Mouse (Mus musculus) CH12.LX (cell line): ENCODE measurements around the gene Rapgef4. TPM values are rescaled to one million over a fixed set of nuclear protein-coding genes. Genes with fewer than 3 reads are reported as not detected.

Experiments used
- DNase-seq: peaks from one replicate; pipeline ENCODE4 v3.0.0-alpha.2; 2013; ENCODE audit errors: extremely low read depth
- H3K27ac ChIP-seq: 2 replicates; pipeline ENCODE4 v1.5.1; 2012; ENCODE audit warnings: low read depth, mild to moderate bottlenecking, control low read depth, moderate library complexity; ENCODE audit not compliant: insufficient read depth
- H3K27me3 ChIP-seq: replicated peaks from 2 replicates; pipeline ENCODE3; 2012; ENCODE audit warnings: inconsistent platforms
- H3K36me3 ChIP-seq, 2 experiments: replicated peaks in 1 of 2; 2 replicates each; pipeline versions ENCODE3 to v1.6.1; 2012; ENCODE audit warnings: inconsistent platforms in 1 of 2, low read length in 1 of 2, mild to moderate bottlenecking in 1 of 2, mixed read lengths in 1 of 2, moderate library complexity in 1 of 2; ENCODE audit not compliant: control insufficient read depth in 1 of 2, insufficient read depth in 1 of 2
- H3K4me1 ChIP-seq, 2 experiments: 2 replicates each; pipeline ENCODE4 v1.6.1; 2012; ENCODE audit warnings: inconsistent platforms in 1 of 2, moderate library complexity in 1 of 2; ENCODE audit not compliant: insufficient read depth in 2 of 2, control insufficient read depth in 1 of 2
- H3K4me2 ChIP-seq: 2 replicates; pipeline ENCODE4 v1.6.1; 2012; ENCODE audit warnings: low read depth, mild to moderate bottlenecking, control low read depth; ENCODE audit not compliant: poor library complexity, insufficient read depth, severe bottlenecking
- H3K4me3 ChIP-seq, 3 experiments: fragments of 150-350 bp in 1 of 3; sonication (generic) in 1 of 3; replicated peaks in 1 of 3; 2 replicates each; pipeline versions ENCODE3 to v1.5.1; 2011 to 2012; ENCODE audit warnings: low read depth in 2 of 3, low read length in 2 of 3, mild to moderate bottlenecking in 2 of 3, moderate library complexity in 2 of 3, control low read depth in 1 of 3, improper control_type of control experiment in 1 of 3, inconsistent platforms in 1 of 3, mixed read lengths in 1 of 3; ENCODE audit not compliant: poor library complexity in 1 of 3
- H3K79me2 ChIP-seq: replicated peaks from 2 replicates; pipeline ENCODE4 v1.6.1; 2012; ENCODE audit warnings: mild to moderate bottlenecking, moderate library complexity; ENCODE audit not compliant: control insufficient read depth, poor library complexity, insufficient read depth, severe bottlenecking; ENCODE audit errors: extremely low read depth
- H3K9ac ChIP-seq: 2 replicates; pipeline ENCODE4 v1.6.1; 2012; ENCODE audit warnings: low read depth, mild to moderate bottlenecking, control low read depth, moderate library complexity; ENCODE audit not compliant: insufficient read depth
- H3K9me3 ChIP-seq: replicated peaks from 2 replicates; pipeline ENCODE3; 2012; ENCODE audit warnings: low read length, inconsistent platforms, mixed read lengths
- BHLHE40 ChIP-seq: IDR thresholded peaks from 2 replicates; pipeline ENCODE4 v1.6.1; 2011; ENCODE audit warnings: mild to moderate bottlenecking, low read depth, low read length, improper control_type of control experiment
- CHD1 ChIP-seq: IDR thresholded peaks from 2 replicates; pipeline ENCODE4 v1.6.1; 2012; ENCODE audit warnings: low read depth, low read length, improper control_type of control experiment, inconsistent platforms
- CHD2 ChIP-seq: IDR thresholded peaks from 2 replicates; pipeline ENCODE4 v1.6.1; 2011; ENCODE audit warnings: low read length, improper control_type of control experiment
- CTCF ChIP-seq, 2 experiments: IDR thresholded peaks in 1 of 2; conservative IDR thresholded peaks in 1 of 2; 2 replicates each; pipeline ENCODE4 v1.5.1; 2011 to 2012; ENCODE audit warnings: low read depth in 2 of 2, low read length in 2 of 2, improper control_type of control experiment in 1 of 2, inconsistent platforms in 1 of 2, mild to moderate bottlenecking in 1 of 2, moderate library complexity in 1 of 2
- ELF1 ChIP-seq: IDR thresholded peaks from 2 replicates; pipeline ENCODE4 v1.6.1; 2014; ENCODE audit warnings: low read depth, mild to moderate bottlenecking, inconsistent platforms, low read length, improper control_type of control experiment
- GABPA ChIP-seq: IDR thresholded peaks from 2 replicates; pipeline ENCODE4 v1.6.1; 2012; ENCODE audit warnings: low read depth, low read length, improper control_type of control experiment, inconsistent platforms; ENCODE audit not compliant: insufficient replicate concordance
- IRF4 ChIP-seq: IDR thresholded peaks from 2 replicates; pipeline ENCODE4 v1.6.1; 2014; ENCODE audit warnings: low read depth, mild to moderate bottlenecking, inconsistent platforms, low read length, improper control_type of control experiment
- KAT2A ChIP-seq: IDR thresholded peaks from 2 replicates; pipeline ENCODE4 v1.6.1; 2012; ENCODE audit warnings: low read length, improper control_type of control experiment, inconsistent platforms; ENCODE audit not compliant: insufficient replicate concordance
- MAFK ChIP-seq: IDR thresholded peaks from 2 replicates; pipeline ENCODE4 v1.6.1; 2011; ENCODE audit warnings: low read length, improper control_type of control experiment; ENCODE audit not compliant: insufficient replicate concordance
- MAZ ChIP-seq: IDR thresholded peaks from 2 replicates; pipeline ENCODE4 v1.6.1; 2012; ENCODE audit warnings: low read depth, mild to moderate bottlenecking, inconsistent platforms, low read length, improper control_type of control experiment, moderate library complexity
- MEF2A ChIP-seq: IDR thresholded peaks from 2 replicates; pipeline ENCODE4 v1.6.1; 2014; ENCODE audit warnings: low read depth, mild to moderate bottlenecking, inconsistent platforms, low read length, improper control_type of control experiment, borderline replicate concordance
- NRF1 ChIP-seq: IDR thresholded peaks from 2 replicates; pipeline ENCODE4 v1.6.1; 2014; ENCODE audit warnings: low read depth, mild to moderate bottlenecking, inconsistent platforms, low read length, improper control_type of control experiment, moderate library complexity
- POLR2A ChIP-seq: IDR thresholded peaks from 2 replicates; pipeline ENCODE4 v1.6.1; 2011; ENCODE audit warnings: low read depth, mild to moderate bottlenecking, improper control_type of control experiment, low read length
- POLR2AphosphoS2 ChIP-seq: IDR thresholded peaks from 2 replicates; pipeline ENCODE4 v1.6.1; 2011; ENCODE audit warnings: low read depth, low read length, improper control_type of control experiment
- RAD21 ChIP-seq: IDR thresholded peaks from 2 replicates; pipeline ENCODE4 v1.6.1; 2011; ENCODE audit warnings: low read depth, mild to moderate bottlenecking, low read length, improper control_type of control experiment, moderate library complexity
- RCOR1 ChIP-seq: conservative IDR thresholded peaks from 2 replicates; pipeline ENCODE4 v1.6.1; 2012; ENCODE audit warnings: low read depth, mild to moderate bottlenecking, inconsistent platforms, low read length, improper control_type of control experiment
- TBP ChIP-seq: conservative IDR thresholded peaks from 2 replicates; pipeline ENCODE4 v1.6.1; 2011; ENCODE audit warnings: low read depth, low read length, improper control_type of control experiment
- TCF12 ChIP-seq: IDR thresholded peaks from 2 replicates; pipeline ENCODE4 v1.6.1; 2014; ENCODE audit warnings: low read depth, mild to moderate bottlenecking, inconsistent platforms, low read length, improper control_type of control experiment
- USF1 ChIP-seq: IDR thresholded peaks from 2 replicates; pipeline ENCODE4 v1.6.1; 2014; ENCODE audit warnings: low read depth, mild to moderate bottlenecking, inconsistent platforms, low read length, improper control_type of control experiment
- ZKSCAN1 ChIP-seq: IDR thresholded peaks from 2 replicates; pipeline ENCODE4 v1.6.1; 2012; ENCODE audit warnings: low read depth, inconsistent platforms, low read length, improper control_type of control experiment, borderline replicate concordance
- dilution Hi-C: fragments of 300-500 bp; cut with MboI; formaldehyde crosslinking; loops from 2 replicates; pipeline ENCODE4 v1.14.3; 2020; ENCODE audit warnings: low sequenced_read_pairs; ENCODE audit not compliant: extremely low pct_unique_long_range_greater_than_20kb, extremely low pct_ligation_motif_present
- in situ Hi-C: fragments of 300-500 bp; cut with MboI; formaldehyde crosslinking; loops from 3 replicates; pipeline ENCODE4 v1.14.3; 2019; ENCODE audit warnings: low sequenced_read_pairs, low pct_ligation_motif_present, low pct_unique_long_range_greater_than_20kb, mixed read lengths
- polyA plus RNA-seq: library from polyadenylated mRNA; unstranded; fragments of >175 nt; gene quantifications from 2 replicates; pipeline ENCODE4 v1.2.1, GENCODE M21; 2012; ENCODE audit warnings: low read depth; ENCODE audit not compliant: insufficient read length
- total RNA-seq, 2 experiments: library from RNA; depleted of rRNA; stranded (reverse); fragments of 300-350 nt in 1 of 2; fragments of >200 nt in 1 of 2; gene quantifications; 2 replicates each; pipeline ENCODE4 v1.2.3; 2012 to 2014

Gene Rapgef4
- total and polyA plus RNA-seq, 3 experiments, result 0.12 to 0.13 TPM; not detected in 1

- dilution Hi-C loops, result no loop called here
- in situ Hi-C loops, result no loop called here
These were observed 272.8 kb downstream of the Rapgef4 start for GRCm38 (mm10) chr2:72253882-72254281.

GRCm38 (mm10) chr2:72254813-72255582 lies 274.0 kb downstream of the Rapgef4 start:
- in situ Hi-C loops (no loop called here), dilution Hi-C loops (no loop called here)
- TF ChIP-seq NRF1, result no peak
- no peak for TF ChIP-seq MAFK
- no peak for TF ChIP-seq MEF2A
- no peak for TF ChIP-seq CHD2
- no peak overlapping the region for H3K4me3 ChIP-seq
- no peak overlapping the region for H3K27ac ChIP-seq
- H3K4me1 ChIP-seq, result 0 out of 4 replicates have a peak, but pooled peaks cover 0 to 4% of the 10 kb centered on the region in 2 experiments
- H3K36me3 ChIP-seq, result no peaks in the 10 kb centered on the region
- no peak for DNase-seq
- H3K79me2 ChIP-seq, result no peaks in the 10 kb centered on the region
- H3K9me3 ChIP-seq, result no peaks in the 10 kb centered on the region
- H3K4me2 ChIP-seq, result no peak overlapping the region
- H3K27me3 ChIP-seq, result no peaks in the 10 kb centered on the region
- H3K9ac ChIP-seq, result no peak overlapping the region

More at GRCm38 (mm10) chr2:72253882-72254281, 272.8 kb downstream of the Rapgef4 start:
- H3K4me2 ChIP-seq, result no peak overlapping the region
- no peak overlapping the region for H3K9ac ChIP-seq
- H3K4me1 ChIP-seq, result 0 out of 4 replicates have a peak, but pooled peaks cover 0 to 4% of the 10 kb centered on the region in 2 experiments
- H3K4me3 ChIP-seq, result no peak overlapping the region
- TF ChIP-seq ELF1 (no peak), RCOR1 (no peak), MAZ (no peak), POLR2A (no peak), ZKSCAN1 (no peak), GABPA (no peak), POLR2AphosphoS2 (no peak), BHLHE40 (no peak), TBP (no peak), RAD21 (no peak), CHD1 (no peak), IRF4 (no peak), CHD2 (no peak), MEF2A (no peak), TCF12 (no peak), USF1 (no peak), CTCF (conservative IDR thresholded peaks at IDR 0.05 in 1 of 2, IDR thresholded peaks at IDR 0.05 in 1 of 2; ENCODE audit: low read depth in 2 of 2, low read length in 2 of 2) (no peak), NRF1 (no peak), KAT2A (no peak)
- H3K79me2 ChIP-seq, result no peaks in the 10 kb centered on the region
- H3K36me3 ChIP-seq, result no peaks in the 10 kb centered on the region
- H3K27me3 ChIP-seq, result no peaks in the 10 kb centered on the region
- H3K9me3 ChIP-seq, result no peaks in the 10 kb centered on the region
- H3K27ac ChIP-seq, result no peak overlapping the region
- DNase-seq, result no peak
